Mouse (Mus musculus): ENCODE results near the gene Arhgef2.

GRCm38 (mm10) chr3:88685958-88686451 is 80.2 kb downstream of the Arhgef2 start:
- TF ChIP-seq CTCF (IDR thresholded peaks at IDR 0.05; ENCODE audit: low read depth) (peak; percentile 38; the same call in 1 of the 2 replicates), EP300 (IDR thresholded peaks at IDR 0.05; ENCODE audit: low read depth) (no peak)
